Mouse (Mus musculus): ENCODE results near the gene Rcc1l.

The Rcc1l gene

DNA sequence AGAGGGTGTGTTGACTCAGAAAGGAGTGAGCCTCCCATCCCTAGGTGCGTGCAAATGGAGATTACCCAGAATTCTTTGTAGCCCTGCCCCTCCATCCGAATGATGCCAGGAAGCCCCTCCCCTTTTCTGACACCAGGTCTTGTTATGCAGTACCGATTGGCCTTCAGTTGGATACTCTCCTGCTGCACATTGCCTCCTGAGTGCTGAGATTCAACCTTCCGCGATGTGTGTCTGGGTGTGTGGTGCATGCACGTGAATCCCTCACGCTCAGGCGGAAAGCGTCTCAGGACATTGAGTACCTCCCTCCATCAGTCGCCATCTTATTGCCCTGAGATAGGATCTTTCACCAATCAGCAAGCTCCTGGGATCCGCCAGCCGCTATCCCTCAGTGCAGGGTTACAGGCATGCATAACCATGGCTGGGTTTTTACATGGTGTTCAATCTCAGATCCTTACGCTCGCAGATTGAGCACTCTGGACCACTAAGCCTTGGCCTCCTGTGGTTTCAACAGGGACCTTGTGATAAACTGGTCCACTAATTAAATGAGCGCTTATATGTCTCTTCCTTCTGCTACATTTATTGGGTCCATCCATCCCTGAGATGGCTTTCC is 57.7 kb downstream of the Rcc1l start:
- no peak for DNase-seq (ENCODE audit: low spot score in 2 of 2)

DNA sequence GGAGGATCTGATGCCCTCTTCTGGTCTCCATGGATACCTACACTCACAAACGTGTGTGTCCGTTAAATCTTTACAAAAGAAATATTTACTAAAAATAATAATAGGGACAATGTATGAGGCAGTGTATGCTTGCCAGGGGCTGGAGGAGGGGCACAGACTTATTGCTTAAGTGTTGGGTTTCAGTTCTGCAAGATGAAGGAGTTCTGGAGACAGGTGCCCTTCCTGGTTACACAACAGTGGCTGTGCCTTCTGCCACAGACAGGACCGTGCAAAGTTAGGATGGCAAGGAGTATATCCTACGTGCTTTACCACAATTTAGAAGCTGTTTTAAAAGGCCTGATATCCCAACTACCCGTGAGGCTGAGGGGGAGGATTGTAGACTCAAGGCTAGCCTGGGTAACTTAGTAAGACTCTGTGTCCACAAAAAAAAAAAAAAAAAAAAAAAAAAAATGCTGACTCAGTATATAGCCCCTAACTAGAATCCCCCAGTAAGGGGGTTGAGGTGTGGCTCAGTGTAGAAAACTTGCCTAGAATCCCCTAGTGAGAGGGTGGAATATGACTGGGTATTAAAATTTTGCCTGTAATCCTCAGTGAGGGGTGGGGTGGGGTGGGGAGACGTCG is 60.8 kb downstream of the Rcc1l start:
- DNase-seq (ENCODE audit: low spot score in 2 of 2), result no peak

DNA sequence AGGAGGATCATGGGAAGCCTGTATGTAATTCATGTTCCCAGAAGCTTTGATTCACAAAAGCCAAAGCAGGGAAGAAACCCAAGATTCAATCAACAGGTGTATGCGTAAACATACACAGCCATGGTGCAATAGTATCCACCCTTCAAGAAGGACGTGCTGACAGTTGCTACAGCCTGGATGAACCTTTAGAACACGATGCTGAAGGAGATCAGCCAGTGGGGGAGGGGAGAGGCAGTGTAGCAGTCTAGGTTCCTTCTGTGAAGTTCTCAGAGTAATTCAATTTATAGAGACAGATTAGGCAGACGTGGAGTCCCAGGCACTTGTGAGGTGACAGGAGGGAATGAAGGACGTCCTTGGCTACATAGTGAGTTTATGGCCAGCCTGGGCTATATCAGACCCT is 61.6 kb downstream of the Rcc1l start:
- no peak for DNase-seq (ENCODE audit: low spot score in 2 of 2)

DNA sequence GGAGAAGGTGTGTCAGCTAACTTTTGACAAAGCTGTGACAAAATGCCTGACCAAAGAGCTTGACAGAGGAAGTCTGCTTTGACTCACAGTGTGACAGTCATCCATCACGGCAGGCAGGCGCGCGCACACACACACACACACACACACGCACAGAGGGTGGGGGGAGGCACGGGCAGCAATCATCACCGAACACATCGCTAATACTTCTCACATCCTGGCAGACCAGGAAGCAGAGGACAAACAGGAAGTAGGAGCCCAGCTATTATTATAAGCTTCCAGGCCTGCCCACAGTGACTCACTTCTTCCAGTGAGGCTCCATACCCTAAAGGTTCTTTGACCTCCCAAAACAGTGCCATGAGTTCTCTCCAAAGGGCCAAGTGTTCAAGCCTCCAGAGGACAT is 70.7 kb downstream of the Rcc1l start:
- no peak for DNase-seq (ENCODE audit: low spot score in 2 of 2)

DNA sequence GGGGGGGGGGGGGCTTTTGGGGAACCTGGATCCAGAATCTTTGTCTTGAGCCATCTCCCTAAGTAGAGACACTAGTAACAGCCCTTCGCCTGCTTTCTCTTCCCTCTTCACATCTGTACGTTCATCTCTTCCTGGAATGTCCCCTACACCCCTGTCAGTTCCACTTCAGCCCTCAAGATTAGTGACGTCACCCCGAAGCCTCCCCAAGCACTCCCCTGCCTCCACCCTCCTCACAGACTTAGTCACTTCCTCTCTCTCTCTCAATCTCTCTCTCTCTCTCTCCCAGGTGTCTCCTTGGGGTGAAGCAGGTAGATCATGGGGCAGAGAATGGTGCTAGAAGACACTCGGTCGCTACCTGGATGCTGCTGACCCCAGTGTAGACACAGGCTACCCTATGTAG is 73.9 kb downstream of the Rcc1l start:
- no peak for DNase-seq (ENCODE audit: low spot score in 2 of 2)

DNA sequence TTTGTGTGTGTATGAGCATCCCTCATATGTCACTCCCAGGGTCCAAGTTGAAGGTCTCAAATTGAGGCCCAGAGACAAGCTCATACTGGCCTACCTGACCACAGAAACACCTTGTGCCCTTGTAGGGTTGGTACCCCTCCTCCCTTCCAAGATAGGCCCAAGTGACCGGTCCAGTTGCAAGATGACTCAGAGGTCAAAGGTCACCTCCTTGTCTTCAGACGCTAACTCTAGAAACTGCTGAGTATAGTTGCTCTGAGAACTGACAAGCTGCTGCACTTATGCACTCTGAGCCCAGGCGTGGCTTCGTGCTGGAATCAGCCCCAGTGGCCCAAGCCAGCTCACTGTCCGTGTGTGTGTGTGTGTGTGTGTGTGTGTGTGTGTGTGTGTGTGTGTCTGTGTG is 74.7 kb downstream of the Rcc1l start:
- no peak for DNase-seq (ENCODE audit: low spot score in 2 of 2)

DNA sequence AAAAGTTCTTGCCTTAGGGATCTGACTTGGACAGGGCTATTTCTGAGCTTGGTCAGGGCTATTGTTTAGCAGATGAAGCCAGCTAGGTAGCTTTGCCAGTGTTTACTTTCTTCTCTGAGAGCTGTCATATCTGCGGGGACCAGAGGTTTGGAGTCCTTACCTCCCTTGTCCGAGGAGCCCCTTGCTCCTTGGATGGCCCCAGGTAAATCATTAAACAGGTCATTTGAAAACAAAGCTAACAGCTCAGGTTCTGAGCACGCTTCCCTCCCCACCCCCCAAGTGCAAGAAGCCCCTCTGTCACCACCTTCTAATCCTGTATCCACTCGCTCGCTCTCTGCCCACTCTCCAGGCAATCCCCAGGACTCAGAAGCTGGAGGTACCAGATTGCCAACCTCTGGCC is 75.3 kb downstream of the Rcc1l start:
- no peak for DNase-seq (ENCODE audit: low spot score in 2 of 2)

DNA sequence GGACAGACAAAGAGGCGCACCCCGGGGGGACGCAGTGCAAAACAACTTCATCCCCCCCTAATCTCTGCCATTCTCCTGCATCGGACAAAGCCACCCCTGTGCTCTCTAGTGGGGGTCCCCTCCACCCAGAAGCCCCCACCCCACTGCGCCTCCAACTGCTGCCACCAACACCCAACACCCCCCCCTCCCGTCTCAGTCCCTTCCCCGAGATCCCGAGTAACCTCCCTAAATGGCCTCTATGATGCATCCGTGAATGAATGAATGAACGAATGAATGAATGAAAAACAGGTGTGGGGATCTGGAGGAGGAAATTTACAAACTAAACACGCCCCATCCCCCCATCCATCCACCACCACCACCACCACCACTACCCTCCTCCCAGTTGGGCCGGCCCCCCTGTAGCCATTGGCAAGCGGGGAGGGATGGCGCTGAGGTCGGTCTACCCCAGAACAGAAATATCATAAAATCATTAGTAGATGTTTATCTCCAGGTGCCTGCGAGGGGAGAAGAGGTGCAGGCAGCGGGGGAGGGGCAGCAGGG is 76.3 kb downstream of the Rcc1l start:
- DNase-seq (ENCODE audit: low spot score in 2 of 2), result no peak

DNA sequence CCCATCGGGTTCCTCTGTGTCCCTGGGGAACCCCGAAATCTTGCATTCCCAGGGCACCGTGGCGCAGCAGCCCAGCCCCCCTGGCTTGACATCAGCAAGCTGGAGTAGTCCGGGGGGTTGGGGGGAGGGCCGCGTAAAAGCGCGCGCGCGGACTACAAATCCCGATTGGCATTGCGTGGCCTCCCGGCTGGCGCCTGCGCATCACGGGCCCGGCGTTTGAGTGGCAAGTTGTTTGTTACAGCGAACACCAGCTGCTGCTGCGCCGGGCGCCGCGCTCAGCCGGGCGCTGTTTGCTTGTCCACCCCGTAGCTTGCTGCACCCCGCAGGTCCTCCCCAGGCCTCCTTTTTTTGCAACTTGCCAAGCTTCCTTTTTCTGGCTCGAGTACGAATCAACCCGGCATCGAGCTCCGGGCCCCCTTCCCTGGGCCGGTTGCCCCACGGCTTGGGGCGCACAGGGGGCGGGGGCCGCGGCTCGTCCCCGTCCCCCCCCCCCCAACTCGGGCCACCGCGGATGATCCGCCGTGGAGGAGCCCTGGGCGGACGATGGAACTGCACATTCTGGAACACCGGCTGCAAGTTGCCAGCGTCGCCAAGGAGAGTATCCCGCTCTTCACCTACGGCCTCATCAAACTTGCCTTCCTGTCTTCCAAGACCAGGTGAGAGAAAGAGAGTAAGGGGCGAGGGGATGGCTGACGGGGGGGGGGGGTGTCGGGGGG is 76.9 kb downstream of the Rcc1l start, which contains the start of gene Castor2:
Castor2 (plus strand) TSS at position 216 of the 716 bp plus-strand sequence.
- DNase-seq (ENCODE audit: low spot score in 2 of 2), result peak; percentile 79 to 89

DNA sequence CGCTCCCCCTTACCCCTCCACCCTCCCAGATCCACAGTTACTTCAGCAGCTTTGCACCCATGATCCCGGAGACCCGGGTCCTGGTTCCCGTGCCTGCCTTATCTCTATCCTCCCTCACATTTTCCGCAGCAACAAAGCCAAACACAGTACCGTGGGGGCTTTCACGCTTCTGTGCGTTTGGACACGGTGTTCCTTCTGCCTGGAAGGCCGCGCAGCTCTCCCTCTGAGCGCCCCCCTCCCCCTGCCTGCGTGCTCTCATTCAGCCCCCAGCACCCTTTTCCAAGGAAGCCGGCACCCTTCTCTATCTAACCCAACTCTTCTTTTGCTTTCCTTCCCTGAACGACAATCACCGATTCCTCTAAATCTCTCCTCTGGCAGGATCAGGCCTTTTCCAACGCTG is 77.6 kb downstream of the Rcc1l start:
- DNase-seq (ENCODE audit: low spot score in 2 of 2), result no peak

DNA sequence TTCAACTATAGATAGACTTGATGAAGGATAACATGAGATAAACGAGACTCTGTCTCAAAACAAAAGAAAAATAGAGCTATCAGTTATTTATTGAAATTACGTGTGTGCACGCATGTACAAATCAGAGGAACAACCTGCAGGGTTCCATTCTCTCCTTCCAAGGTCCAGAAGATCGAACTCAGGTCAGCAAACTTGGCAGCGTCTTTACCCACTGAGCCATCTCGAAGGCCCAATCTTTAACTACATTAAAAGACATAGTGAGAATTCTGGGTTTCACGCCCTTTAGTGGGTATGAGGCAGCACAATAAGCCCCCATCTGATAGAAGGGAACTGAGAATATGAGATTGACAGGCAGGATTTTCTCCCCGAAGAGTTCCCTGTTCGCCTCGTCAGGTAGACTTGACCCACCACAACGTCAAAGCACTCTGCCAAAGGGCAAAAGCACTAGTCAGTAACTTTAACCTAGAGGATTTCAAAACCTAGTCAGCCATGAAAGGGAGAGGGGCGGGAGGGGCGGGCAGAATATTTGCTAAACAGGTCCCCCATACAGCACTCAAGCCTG is 78.2 kb downstream of the Rcc1l start:
- no peak for DNase-seq (ENCODE audit: low spot score in 2 of 2)

All from spleen, postnatal 4 days (tissue).